Mouse (Mus musculus) cortical plate, adult 2 months (tissue): ENCODE measurements at regions not wholly inside any gene's neighbourhood (a gene's known extent, or its start where the extent isn't known, plus 50 kb on each side); places are given as distances from the start of the nearest gene placed in this dataset.

Experiments
- CTCF ChIP-seq: fragments of 200-500 bp; IDR thresholded peaks from 2 replicates; pipeline ENCODE4 v1.5.1; 2011; ENCODE audit warnings: mild to moderate bottlenecking, control low read depth, low read length; ENCODE audit not compliant: insufficient read depth; ENCODE audit errors: extremely low read depth
- POLR2A ChIP-seq: fragments of 200-500 bp; IDR thresholded peaks from 2 replicates; pipeline ENCODE4 v1.6.1; 2011; ENCODE audit warnings: mild to moderate bottlenecking, low read length, control low read depth; ENCODE audit not compliant: insufficient read depth; ENCODE audit errors: extremely low read depth

DNA sequence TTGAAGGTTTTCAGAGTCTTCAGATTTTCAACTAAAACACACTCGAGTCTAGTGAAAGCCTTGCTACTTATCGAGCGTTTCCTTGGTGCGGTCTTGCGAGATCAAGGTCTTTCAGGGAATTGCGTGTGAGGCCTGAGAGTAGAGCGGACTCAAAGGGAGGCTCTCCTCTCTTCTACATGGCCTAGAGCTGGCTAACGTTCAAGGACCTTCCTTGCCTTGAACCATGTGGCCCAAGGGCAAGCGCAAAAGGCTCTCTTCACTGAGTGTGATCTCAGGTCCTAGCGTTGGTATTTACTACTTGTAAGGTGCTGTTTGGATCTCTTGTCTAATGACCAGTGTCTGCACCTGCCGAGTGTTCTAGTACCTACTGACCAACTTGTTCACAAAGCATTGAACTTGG lies 324.4 kb downstream of the Gm45692 start:
- TF ChIP-seq CTCF (no peak), POLR2A (no peak)
